Mouse (Mus musculus) thymus, postnatal 25 days (tissue): ENCODE data around the gene Clic3.

Experiments used
- DNase-seq: peaks from one replicate; pipeline ENCODE4 v3.0.0; 2022

Clic3 gene

GRCm38 (mm10) chr2:25450853-25451647 is 5.6 kb upstream of the Clic3 start:
- DNase-seq = no peak

- no peak for DNase-seq
Measured at GRCm38 (mm10) chr2:25452951-25453350, 3.7 kb upstream of the Clic3 start.

GRCm38 (mm10) chr2:25457022-25457896 is 621 bp downstream of the Clic3 start:
- DNase-seq = no peak

GRCm38 (mm10) chr2:25458911-25459310 is 2.3 kb downstream of the Clic3 start:
- DNase-seq = no peak

- DNase-seq = no peak
Measured at GRCm38 (mm10) chr2:25460135-25460534, 3.5 kb downstream of the Clic3 start.

GRCm38 (mm10) chr2:25460551-25461309 is 4.1 kb downstream of the Clic3 start, which contains the start of gene Paxx:
Gene Paxx (minus strand): TSS chr2:25461094.
- DNase-seq = peak; percentile 94

- no peak for DNase-seq
Measured at GRCm38 (mm10) chr2:25461407-25461806, 4.8 kb downstream of the Clic3 start.

GRCm38 (mm10) chr2:25463630-25464029 is 7.0 kb downstream of the Clic3 start:
- DNase-seq = no peak

GRCm38 (mm10) chr2:25465256-25465655 is 8.6 kb downstream of the Clic3 start:
- DNase-seq = peak; percentile 27

GRCm38 (mm10) chr2:25465816-25466635 is 9.4 kb downstream of the Clic3 start:
- DNase-seq = peak; percentile 81

- DNase-seq = no peak
Measured at GRCm38 (mm10) chr2:25467606-25468303, 11.1 kb downstream of the Clic3 start.

GRCm38 (mm10) chr2:25468962-25469915 is 12.6 kb downstream of the Clic3 start:
- no peak for DNase-seq

- DNase-seq = no peak
Measured at GRCm38 (mm10) chr2:25469969-25470368, 13.3 kb downstream of the Clic3 start, which contains the start of gene Ptgds. Gene Ptgds (minus strand): TSS chr2:25470046.

GRCm38 (mm10) chr2:25472550-25472949 is 15.9 kb downstream of the Clic3 start:
- DNase-seq = no peak

GRCm38 (mm10) chr2:25477541-25477940 is 20.9 kb downstream of the Clic3 start:
- DNase-seq = no peak

GRCm38 (mm10) chr2:25477967-25478675 is 21.5 kb downstream of the Clic3 start:
- DNase-seq = no peak

- DNase-seq = no peak
Measured at GRCm38 (mm10) chr2:25479551-25480311, 23.1 kb downstream of the Clic3 start.

GRCm38 (mm10) chr2:25480541-25480940 is 23.9 kb downstream of the Clic3 start:
- DNase-seq = no peak

- peak; percentile 75 for DNase-seq
Measured at GRCm38 (mm10) chr2:25482969-25483368, 26.3 kb downstream of the Clic3 start.
